Mouse (Mus musculus): ENCODE data around the gene Keap1. TPM values are rescaled to one million over a fixed set of nuclear protein-coding genes. Genes with fewer than 3 reads are reported as not detected.

Keap1 gene
- 24.6 and 25.5 TPM in 2 replicates for polyA plus RNA-seq (2012; ENCODE audit: insufficient read depth, insufficient read length, missing spikeins)

- peak within 1 kb of the TSS; percentile 89 for H3K27ac ChIP-seq (replicated peaks; ENCODE audit: low read depth, low read length)
These were observed at the start of gene Keap1 for GRCm38 (mm10) chr9:21238733-21239464. Keap1 (minus strand) TSS chr9:21239361.

GRCm38 (mm10) chr9:21288404-21289336, 49.5 kb upstream of the Keap1 start:
- peak overlapping the region; percentile 69 for H3K27ac ChIP-seq (replicated peaks; ENCODE audit: low read depth, low read length)

More at GRCm38 (mm10) chr9:21238733-21239464, at the start of gene Keap1:
- Histone ChIP-seq H3K4me1 (ENCODE audit: control insufficient read depth, insufficient read depth, insufficient read length, low read length) (peaks cover 9% of the 10 kb centered on the region), H3K4me3 (ENCODE audit: insufficient read depth, low read depth, low read length) (peak within 1 kb of the TSS; percentile 91)

GRCm38 (mm10) chr9:21287571-21288402, 48.6 kb upstream of the Keap1 start, which contains the start of gene Kri1:
Kri1 (minus strand) TSS chr9:21287969.
- Histone ChIP-seq H3K27ac (replicated peaks; ENCODE audit: low read depth, low read length) (peak within 1 kb of the TSS; percentile 75), H3K4me3 (ENCODE audit: insufficient read depth, low read depth, low read length) (peak within 1 kb of the TSS; percentile 78), H3K4me1 (ENCODE audit: control insufficient read depth, insufficient read depth, insufficient read length, low read length) (peaks cover 12% of the 10 kb centered on the region)

More at GRCm38 (mm10) chr9:21288404-21289336, 49.5 kb upstream of the Keap1 start:
- H3K4me3 ChIP-seq (ENCODE audit: insufficient read depth, low read depth, low read length), result peak overlapping the region; percentile 58
- H3K4me1 ChIP-seq (ENCODE audit: control insufficient read depth, insufficient read depth, insufficient read length, low read length), result peaks cover 12% of the 10 kb centered on the region

- Histone ChIP-seq H3K4me3 (ENCODE audit: insufficient read depth, low read depth, low read length) (peak overlapping the region; percentile 78; the same call in 1 of the 2 replicates), H3K27ac (replicated peaks; ENCODE audit: low read depth, low read length) (no peak overlapping the region), H3K4me1 (ENCODE audit: control insufficient read depth, insufficient read depth, insufficient read length, low read length) (peaks cover 12% of the 10 kb centered on the region)
These were observed 47.6 kb upstream of the Keap1 start for GRCm38 (mm10) chr9:21286753-21287152.

- H3K4me1 ChIP-seq (ENCODE audit: control insufficient read depth, insufficient read depth, insufficient read length, low read length), result peaks cover 14% of the 10 kb centered on the region
- no peak overlapping the region for H3K4me3 ChIP-seq (ENCODE audit: insufficient read depth, low read depth, low read length)
- H3K27ac ChIP-seq (replicated peaks; ENCODE audit: low read depth, low read length), result no peak overlapping the region
These were observed 44.8 kb upstream of the Keap1 start for GRCm38 (mm10) chr9:21283994-21284393.

GRCm38 (mm10) chr9:21283591-21283990, 44.4 kb upstream of the Keap1 start:
- Histone ChIP-seq H3K4me3 (ENCODE audit: insufficient read depth, low read depth, low read length) (no peak overlapping the region), H3K4me1 (ENCODE audit: control insufficient read depth, insufficient read depth, insufficient read length, low read length) (peaks cover 14% of the 10 kb centered on the region), H3K27ac (replicated peaks; ENCODE audit: low read depth, low read length) (no peak overlapping the region)

GRCm38 (mm10) chr9:21277776-21278175, 38.6 kb upstream of the Keap1 start:
- Histone ChIP-seq H3K4me1 (ENCODE audit: control insufficient read depth, insufficient read depth, insufficient read length, low read length) (peaks cover 11% of the 10 kb centered on the region), H3K27ac (replicated peaks; ENCODE audit: low read depth, low read length) (no peak overlapping the region), H3K4me3 (ENCODE audit: insufficient read depth, low read depth, low read length) (no peak overlapping the region)

GRCm38 (mm10) chr9:21276307-21276706, 37.1 kb upstream of the Keap1 start:
- Histone ChIP-seq H3K4me1 (ENCODE audit: control insufficient read depth, insufficient read depth, insufficient read length, low read length) (peaks cover 11% of the 10 kb centered on the region), H3K27ac (replicated peaks; ENCODE audit: low read depth, low read length) (no peak overlapping the region), H3K4me3 (ENCODE audit: insufficient read depth, low read depth, low read length) (no peak overlapping the region)

GRCm38 (mm10) chr9:21275727-21276126, 36.6 kb upstream of the Keap1 start:
- Histone ChIP-seq H3K4me3 (ENCODE audit: insufficient read depth, low read depth, low read length) (no peak overlapping the region), H3K27ac (replicated peaks; ENCODE audit: low read depth, low read length) (no peak overlapping the region), H3K4me1 (ENCODE audit: control insufficient read depth, insufficient read depth, insufficient read length, low read length) (peaks cover 11% of the 10 kb centered on the region)

- no peak overlapping the region for H3K27ac ChIP-seq (replicated peaks; ENCODE audit: low read depth, low read length)
- peaks cover 11% of the 10 kb centered on the region for H3K4me1 ChIP-seq (ENCODE audit: control insufficient read depth, insufficient read depth, insufficient read length, low read length)
- H3K4me3 ChIP-seq (ENCODE audit: insufficient read depth, low read depth, low read length), result no peak overlapping the region
These were observed 36.0 kb upstream of the Keap1 start for GRCm38 (mm10) chr9:21275013-21275710.

GRCm38 (mm10) chr9:21274336-21274735, 35.2 kb upstream of the Keap1 start:
- H3K4me3 ChIP-seq (ENCODE audit: insufficient read depth, low read depth, low read length), result no peak overlapping the region
- H3K27ac ChIP-seq (replicated peaks; ENCODE audit: low read depth, low read length), result no peak overlapping the region
- peaks cover 8% of the 10 kb centered on the region for H3K4me1 ChIP-seq (ENCODE audit: control insufficient read depth, insufficient read depth, insufficient read length, low read length)

- no peak overlapping the region for H3K27ac ChIP-seq (replicated peaks; ENCODE audit: low read depth, low read length)
- H3K4me3 ChIP-seq (ENCODE audit: insufficient read depth, low read depth, low read length), result no peak overlapping the region
- peaks cover 3% of the 10 kb centered on the region; the same call in 1 of the 2 replicates for H3K4me1 ChIP-seq (ENCODE audit: control insufficient read depth, insufficient read depth, insufficient read length, low read length)
These were observed 34.5 kb upstream of the Keap1 start for GRCm38 (mm10) chr9:21273520-21274228.

- Histone ChIP-seq H3K27ac (replicated peaks; ENCODE audit: low read depth, low read length) (no peak overlapping the region), H3K4me3 (ENCODE audit: insufficient read depth, low read depth, low read length) (no peak overlapping the region)
These were observed 33.9 kb upstream of the Keap1 start for GRCm38 (mm10) chr9:21273094-21273493.

More at GRCm38 (mm10) chr9:21273094-21273493, 33.9 kb upstream of the Keap1 start:
- peaks cover 3% of the 10 kb centered on the region; the same call in 1 of the 2 replicates for H3K4me1 ChIP-seq (ENCODE audit: control insufficient read depth, insufficient read depth, insufficient read length, low read length)

All from brown adipose tissue, adult 24 weeks (tissue).